Mouse (Mus musculus): Measurements from ENCODE around the gene Mypop. TPM values are rescaled to one million over a fixed set of nuclear protein-coding genes. Genes with fewer than 3 reads are reported as not detected.
A peak's percentile ranks its signal among the peaks of the same experiment; 100 is the strongest.

Gene Mypop
- polyA plus RNA-seq, 1 experiment from 2014 or later: 6.7 TPM

- Histone ChIP-seq H3K9me3 (ENCODE audit: control insufficient read depth, low read length) (no peaks in the 10 kb centered on the region), H3K27ac (peak within 1 kb of the TSS; percentile 66), H3K4me3 (replicated peaks; ENCODE audit: low read length) (peak within 1 kb of the TSS; percentile 97), H3K4me1 (replicated peaks; ENCODE audit: control insufficient read depth, insufficient read depth, low read length) (peaks cover 11% of the 10 kb centered on the region), H3K4me2 (replicated peaks) (peak within 1 kb of the TSS; percentile 92), H3K36me3 (replicated peaks; ENCODE audit: control insufficient read depth, insufficient read depth) (0 out of 2 replicates have a peak, but pooled peaks cover under 1% of the 10 kb centered on the region), H3K27me3 (ENCODE audit: control insufficient read depth, insufficient read depth, low read length) (peaks cover 31% of the 10 kb centered on the region), H3K9ac (peak within 1 kb of the TSS; percentile 87)
- 6% methylated on average over 30 of the region's 30 CpGs for WGBS
- peak; percentile 15; the same call in 1 of the 2 replicates for ATAC-seq (ENCODE audit: low FRiP score)
- no peak for DNase-seq (ENCODE audit: low spot score)
Observed at GRCm38 (mm10) chr7:19023357-19023814, 32.3 kb downstream of the Mypop start, which contains the start of gene Foxa3. TSS of gene Foxa3 (minus strand) at chr7:19023538.

- H3K27ac ChIP-seq: peak within 1 kb of the TSS; percentile 66
- H3K36me3 ChIP-seq (replicated peaks; ENCODE audit: control insufficient read depth, insufficient read depth): peaks cover 8% of the 10 kb centered on the region
- H3K4me3 ChIP-seq (replicated peaks; ENCODE audit: low read length): peak within 1 kb of the TSS; percentile 97
- peaks cover 11% of the 10 kb centered on the region for H3K4me1 ChIP-seq (replicated peaks; ENCODE audit: control insufficient read depth, insufficient read depth, low read length)
- peak; percentile 96 for ATAC-seq (ENCODE audit: low FRiP score)
- peak within 1 kb of the TSS; percentile 92 for H3K4me2 ChIP-seq (replicated peaks)
- 1% methylated on average over 49 of the region's 50 CpGs for WGBS
- H3K9me3 ChIP-seq (ENCODE audit: control insufficient read depth, low read length): no peaks in the 10 kb centered on the region
- peak; percentile 98 for DNase-seq (ENCODE audit: low spot score)
- H3K27me3 ChIP-seq (ENCODE audit: control insufficient read depth, insufficient read depth, low read length): peaks cover 31% of the 10 kb centered on the region
- peak within 1 kb of the TSS; percentile 87 for H3K9ac ChIP-seq
Observed at GRCm38 (mm10) chr7:19024096-19024506, 33.1 kb downstream of the Mypop start, which contains the start of gene Sympk. TSS of gene Sympk (plus strand) at chr7:19024377.

- peak; percentile 61 for ATAC-seq (ENCODE audit: low FRiP score)
- WGBS: 3% methylated on average over 36 of the region's 36 CpGs
Observed at GRCm38 (mm10) chr7:19024581-19025255, 33.7 kb downstream of the Mypop start.

GRCm38 (mm10) chr7:19028067-19028466 lies 37.0 kb downstream of the Mypop start:
- no peak overlapping the region for H3K4me3 ChIP-seq (replicated peaks; ENCODE audit: low read length)
- H3K27ac ChIP-seq: no peak overlapping the region
- peaks cover 11% of the 10 kb centered on the region for H3K4me1 ChIP-seq (replicated peaks; ENCODE audit: control insufficient read depth, insufficient read depth, low read length)
- peaks cover 48% of the 10 kb centered on the region for H3K36me3 ChIP-seq (replicated peaks; ENCODE audit: control insufficient read depth, insufficient read depth)
- DNase-seq (ENCODE audit: low spot score) (no peak), ATAC-seq (ENCODE audit: low FRiP score) (no peak)
- H3K27me3 ChIP-seq (ENCODE audit: control insufficient read depth, insufficient read depth, low read length): peaks cover 8% of the 10 kb centered on the region
- H3K9ac ChIP-seq: no peak overlapping the region
- no peaks in the 10 kb centered on the region for H3K9me3 ChIP-seq (ENCODE audit: control insufficient read depth, low read length)
- no peak overlapping the region for H3K4me2 ChIP-seq (replicated peaks)

More at GRCm38 (mm10) chr7:19024581-19025255, 33.7 kb downstream of the Mypop start:
- Histone ChIP-seq H3K9me3 (ENCODE audit: control insufficient read depth, low read length) (no peaks in the 10 kb centered on the region), H3K4me3 (replicated peaks; ENCODE audit: low read length) (peak overlapping the region; percentile 97), H3K4me2 (replicated peaks) (peak overlapping the region; percentile 92), H3K36me3 (replicated peaks; ENCODE audit: control insufficient read depth, insufficient read depth) (peaks cover 14% of the 10 kb centered on the region), H3K27me3 (ENCODE audit: control insufficient read depth, insufficient read depth, low read length) (peaks cover 31% of the 10 kb centered on the region), H3K27ac (peak overlapping the region; percentile 66), H3K4me1 (replicated peaks; ENCODE audit: control insufficient read depth, insufficient read depth, low read length) (peaks cover 11% of the 10 kb centered on the region), H3K9ac (peak overlapping the region; percentile 87)
- DNase-seq (ENCODE audit: low spot score): no peak

GRCm38 (mm10) chr7:19029084-19029653 lies 38.1 kb downstream of the Mypop start:
- H3K27me3 ChIP-seq (ENCODE audit: control insufficient read depth, insufficient read depth, low read length): no peaks in the 10 kb centered on the region
- H3K9ac ChIP-seq: no peak overlapping the region
- peaks cover 56% of the 10 kb centered on the region for H3K36me3 ChIP-seq (replicated peaks; ENCODE audit: control insufficient read depth, insufficient read depth)
- no peak overlapping the region for H3K27ac ChIP-seq
- H3K9me3 ChIP-seq (ENCODE audit: control insufficient read depth, low read length): no peaks in the 10 kb centered on the region
- WGBS: 63% methylated on average over 6 of the region's 6 CpGs
- ATAC-seq (ENCODE audit: low FRiP score): peak; percentile 15
- DNase-seq (ENCODE audit: low spot score): peak; percentile 67
- H3K4me1 ChIP-seq (replicated peaks; ENCODE audit: control insufficient read depth, insufficient read depth, low read length): peaks cover 11% of the 10 kb centered on the region
- no peak overlapping the region for H3K4me2 ChIP-seq (replicated peaks)
- H3K4me3 ChIP-seq (replicated peaks; ENCODE audit: low read length): no peak overlapping the region

GRCm38 (mm10) chr7:19031641-19032040 lies 40.6 kb downstream of the Mypop start:
- Histone ChIP-seq H3K27ac (no peak overlapping the region), H3K9ac (no peak overlapping the region), H3K9me3 (ENCODE audit: control insufficient read depth, low read length) (no peaks in the 10 kb centered on the region), H3K4me2 (replicated peaks) (no peak overlapping the region), H3K36me3 (replicated peaks; ENCODE audit: control insufficient read depth, insufficient read depth) (peaks cover 81% of the 10 kb centered on the region), H3K4me1 (replicated peaks; ENCODE audit: control insufficient read depth, insufficient read depth, low read length) (no peaks in the 10 kb centered on the region), H3K27me3 (ENCODE audit: control insufficient read depth, insufficient read depth, low read length) (no peaks in the 10 kb centered on the region), H3K4me3 (replicated peaks; ENCODE audit: low read length) (no peak overlapping the region)
- WGBS: 22% methylated on average over 4 of the region's 4 CpGs
- ATAC-seq (ENCODE audit: low FRiP score): no peak
- no peak for DNase-seq (ENCODE audit: low spot score)

- no peak overlapping the region for H3K27ac ChIP-seq
- H3K4me3 ChIP-seq (replicated peaks; ENCODE audit: low read length): no peak overlapping the region
- H3K9ac ChIP-seq: no peak overlapping the region
- H3K36me3 ChIP-seq (replicated peaks; ENCODE audit: control insufficient read depth, insufficient read depth): peaks cover 99% of the 10 kb centered on the region
- H3K27me3 ChIP-seq (ENCODE audit: control insufficient read depth, insufficient read depth, low read length): no peaks in the 10 kb centered on the region
- ATAC-seq (ENCODE audit: low FRiP score): no peak
- DNase-seq (ENCODE audit: low spot score): no peak
- no peaks in the 10 kb centered on the region for H3K9me3 ChIP-seq (ENCODE audit: control insufficient read depth, low read length)
- WGBS: 96% methylated on average over 6 of the region's 6 CpGs
- no peak overlapping the region for H3K4me2 ChIP-seq (replicated peaks)
- H3K4me1 ChIP-seq (replicated peaks; ENCODE audit: control insufficient read depth, insufficient read depth, low read length): no peaks in the 10 kb centered on the region
Observed at GRCm38 (mm10) chr7:19044616-19045015, 53.6 kb downstream of the Mypop start.

- no peak overlapping the region for H3K27ac ChIP-seq
- no peak for DNase-seq (ENCODE audit: low spot score)
- no peak overlapping the region for H3K4me2 ChIP-seq (replicated peaks)
Observed at GRCm38 (mm10) chr7:19046286-19047069, 55.4 kb downstream of the Mypop start.

GRCm38 (mm10) chr7:19048006-19048527 lies 57.0 kb downstream of the Mypop start:
- Histone ChIP-seq H3K4me2 (replicated peaks) (no peak overlapping the region), H3K4me1 (replicated peaks; ENCODE audit: control insufficient read depth, insufficient read depth, low read length) (no peaks in the 10 kb centered on the region), H3K9me3 (ENCODE audit: control insufficient read depth, low read length) (no peaks in the 10 kb centered on the region), H3K36me3 (replicated peaks; ENCODE audit: control insufficient read depth, insufficient read depth) (peaks cover 96% of the 10 kb centered on the region), H3K4me3 (replicated peaks; ENCODE audit: low read length) (no peak overlapping the region), H3K9ac (no peak overlapping the region), H3K27me3 (ENCODE audit: control insufficient read depth, insufficient read depth, low read length) (no peaks in the 10 kb centered on the region), H3K27ac (no peak overlapping the region)
- ATAC-seq (ENCODE audit: low FRiP score) (no peak), DNase-seq (ENCODE audit: low spot score) (no peak)
- WGBS: 89% methylated on average over 14 of the region's 14 CpGs

More at GRCm38 (mm10) chr7:19046286-19047069, 55.4 kb downstream of the Mypop start:
- Histone ChIP-seq H3K4me3 (replicated peaks; ENCODE audit: low read length) (no peak overlapping the region), H3K27me3 (ENCODE audit: control insufficient read depth, insufficient read depth, low read length) (no peaks in the 10 kb centered on the region), H3K4me1 (replicated peaks; ENCODE audit: control insufficient read depth, insufficient read depth, low read length) (no peaks in the 10 kb centered on the region), H3K36me3 (replicated peaks; ENCODE audit: control insufficient read depth, insufficient read depth) (peaks cover 99% of the 10 kb centered on the region), H3K9me3 (ENCODE audit: control insufficient read depth, low read length) (no peaks in the 10 kb centered on the region), H3K9ac (no peak overlapping the region)
- 92% methylated on average over 11 of the region's 11 CpGs for WGBS
- ATAC-seq (ENCODE audit: low FRiP score): no peak

All from hindbrain, embryonic 14.5 days (tissue).